Mouse (Mus musculus): ENCODE measurements around the gene Acot2. TPM values are rescaled to one million over a fixed set of nuclear protein-coding genes. Genes with fewer than 3 reads are reported as not detected.
A peak's percentile ranks its signal among the peaks of the same experiment; 100 is the strongest.
"Not testable (repeated sequence)": the region's sequence is repeated elsewhere in the genome, so short reads cannot be mapped to it uniquely, and the experiment has no call there.

Gene Acot2
- polyA plus RNA-seq, 1 experiment: 32.9 TPM

DNA sequence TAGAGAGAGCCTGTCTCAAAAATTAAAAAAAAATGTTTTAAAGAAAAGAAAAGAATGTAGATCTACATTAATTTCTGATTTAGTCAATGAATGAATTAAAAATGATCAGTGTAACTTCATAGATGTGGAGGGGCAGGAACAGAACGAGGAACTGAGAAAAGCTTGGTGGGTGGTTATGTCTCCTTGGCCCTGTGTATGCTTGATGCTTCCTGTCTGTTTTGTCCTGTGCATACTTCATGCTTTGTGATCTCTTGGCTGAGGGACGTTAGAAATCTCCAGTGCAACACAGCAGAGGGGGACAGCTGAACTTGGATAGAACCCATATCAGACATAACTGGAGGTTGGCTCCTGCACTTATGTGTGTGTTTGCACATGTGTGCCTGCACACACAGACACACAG lies 9.6 kb downstream of the Acot2 start:
- H3K36me3 ChIP-seq (ENCODE audit: control insufficient read depth, insufficient read depth, low read length): no peaks in the 10 kb centered on the region
- H3K27ac ChIP-seq (ENCODE audit: insufficient read depth, low read depth, low read length): no peak overlapping the region
- WGBS: 49% methylated on average over 2 of the region's 2 CpGs
- no peaks in the 10 kb centered on the region for H3K27me3 ChIP-seq (replicated peaks; ENCODE audit: control insufficient read depth, insufficient read depth, low read length)
- no peak overlapping the region for H3K4me3 ChIP-seq (ENCODE audit: insufficient read depth, low read depth, low read length)
- H3K4me1 ChIP-seq (ENCODE audit: control insufficient read depth, insufficient read depth, low read length): peaks cover 4% of the 10 kb centered on the region; the same call in 1 of the 2 replicates
- no peak for DNase-seq
- TF ChIP-seq POLR2A (IDR thresholded peaks at IDR 0.05; ENCODE audit: low read depth, low read length): no peak
- TF ChIP-seq CTCF (conservative IDR thresholded peaks at IDR 0.05; ENCODE audit: insufficient read depth, insufficient read length, low read depth, low read length): no peak

DNA sequence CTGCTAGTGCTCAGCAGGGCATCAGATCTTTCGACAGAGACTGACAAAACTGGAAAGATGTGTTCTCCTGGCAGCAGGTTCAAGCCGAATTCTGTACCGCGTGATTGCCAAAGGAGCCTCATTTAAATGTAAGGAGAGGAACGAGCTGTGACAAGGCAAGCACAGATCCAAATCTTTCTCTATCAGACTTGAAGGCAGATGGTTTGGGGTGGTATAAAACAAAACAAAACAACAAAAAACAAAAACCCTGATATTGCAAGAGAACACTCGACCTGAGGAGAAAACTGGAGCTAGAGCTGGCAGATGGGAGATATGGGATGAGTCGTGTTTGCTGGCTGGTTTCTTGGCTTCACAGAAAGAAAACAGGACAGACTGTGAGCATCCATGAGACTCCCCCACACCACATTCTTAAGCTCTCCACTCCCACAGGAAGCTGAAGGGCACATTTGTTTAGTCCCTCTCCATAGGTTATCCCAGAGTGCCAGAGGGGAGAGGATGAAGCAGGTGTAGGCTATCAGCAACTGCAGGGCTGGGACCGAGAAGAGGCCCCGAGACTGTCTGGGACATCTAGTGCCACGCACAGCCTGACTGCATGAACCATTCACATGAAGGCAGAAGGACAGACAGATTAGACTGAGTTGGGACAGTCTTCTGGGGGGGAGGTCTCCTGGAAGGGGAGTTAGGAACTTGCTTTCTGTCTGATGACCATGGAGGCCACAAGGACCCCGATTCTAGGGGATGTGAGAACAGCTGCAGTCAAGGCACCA lies 10.9 kb downstream of the Acot2 start:
- H3K27ac ChIP-seq (ENCODE audit: insufficient read depth, low read depth, low read length): no peak overlapping the region
- WGBS: 36% methylated on average over 11 of the region's 11 CpGs

DNA sequence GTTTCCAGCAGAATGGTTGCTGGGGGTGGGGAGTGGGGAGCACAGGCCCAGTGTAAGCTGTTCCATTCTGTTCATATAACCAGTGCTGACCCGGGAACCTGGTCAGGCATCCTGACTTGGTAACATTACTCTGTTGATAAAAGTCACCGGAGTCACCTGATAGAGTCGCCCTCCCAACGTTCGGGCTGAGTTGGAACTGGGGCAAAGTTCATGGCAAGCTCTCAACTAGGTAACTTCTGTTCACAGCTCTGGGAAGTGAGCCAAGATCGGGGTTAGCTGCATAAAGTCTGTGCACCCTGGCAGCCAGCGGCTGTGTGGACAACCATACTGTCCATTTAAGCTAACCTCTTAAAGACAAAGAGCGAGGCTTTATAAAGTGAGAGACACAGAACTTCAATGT lies 11.6 kb downstream of the Acot2 start:
- H3K4me3 ChIP-seq (ENCODE audit: insufficient read depth, low read depth, low read length); H3K27me3 ChIP-seq (replicated peaks; ENCODE audit: control insufficient read depth, insufficient read depth, low read length); H3K36me3 ChIP-seq (ENCODE audit: control insufficient read depth, insufficient read depth, low read length); H3K27ac ChIP-seq (ENCODE audit: insufficient read depth, low read depth, low read length); H3K4me1 ChIP-seq (ENCODE audit: control insufficient read depth, insufficient read depth, low read length): not testable (repeated sequence)
- WGBS: 19% methylated on average over 8 of the region's 8 CpGs
- DNase-seq: peak; percentile 96

More for the DNA sequence above, 10.9 kb downstream of the Acot2 start:
- Histone ChIP-seq H3K36me3 (ENCODE audit: control insufficient read depth, insufficient read depth, low read length) (no peaks in the 10 kb centered on the region), H3K4me3 (ENCODE audit: insufficient read depth, low read depth, low read length) (no peak overlapping the region), H3K27me3 (replicated peaks; ENCODE audit: control insufficient read depth, insufficient read depth, low read length) (no peaks in the 10 kb centered on the region), H3K4me1 (ENCODE audit: control insufficient read depth, insufficient read depth, low read length) (peaks cover 4% of the 10 kb centered on the region; the same call in 1 of the 2 replicates)
- no peak for DNase-seq
- TF ChIP-seq CTCF (conservative IDR thresholded peaks at IDR 0.05; ENCODE audit: insufficient read depth, insufficient read length, low read depth, low read length) (no peak), POLR2A (IDR thresholded peaks at IDR 0.05; ENCODE audit: low read depth, low read length) (no peak)

DNA sequence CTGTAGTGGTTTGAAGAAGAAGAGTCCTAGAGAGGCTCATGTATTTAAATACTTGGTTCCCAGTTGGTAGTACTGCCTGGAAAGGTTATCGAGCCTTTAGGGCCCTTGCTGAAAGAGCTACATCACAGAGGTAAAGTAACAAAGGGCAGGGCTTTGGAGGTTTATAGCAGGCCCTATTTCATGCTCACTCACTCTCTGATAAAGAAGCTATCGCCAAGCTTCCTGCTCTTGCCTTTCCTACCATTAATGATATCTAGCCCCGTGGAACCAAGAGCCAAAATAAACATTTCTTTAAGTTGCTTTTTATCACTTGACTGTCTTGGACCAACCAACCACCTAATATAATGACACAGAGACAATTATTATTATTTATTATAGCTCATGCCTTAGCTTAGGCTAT lies 12.8 kb downstream of the Acot2 start:
- Histone ChIP-seq H3K27ac (ENCODE audit: insufficient read depth, low read depth, low read length) (no peak overlapping the region), H3K4me3 (ENCODE audit: insufficient read depth, low read depth, low read length) (no peak overlapping the region), H3K36me3 (ENCODE audit: control insufficient read depth, insufficient read depth, low read length) (no peaks in the 10 kb centered on the region), H3K4me1 (ENCODE audit: control insufficient read depth, insufficient read depth, low read length) (peaks cover 4% of the 10 kb centered on the region; the same call in 1 of the 2 replicates), H3K27me3 (replicated peaks; ENCODE audit: control insufficient read depth, insufficient read depth, low read length) (no peaks in the 10 kb centered on the region)
- 30% methylated on average over 3 of the region's 3 CpGs for WGBS
- no peak for TF ChIP-seq CTCF (conservative IDR thresholded peaks at IDR 0.05; ENCODE audit: insufficient read depth, insufficient read length, low read depth, low read length)
- no peak for TF ChIP-seq POLR2A (IDR thresholded peaks at IDR 0.05; ENCODE audit: low read depth, low read length)
- no peak for DNase-seq

DNA sequence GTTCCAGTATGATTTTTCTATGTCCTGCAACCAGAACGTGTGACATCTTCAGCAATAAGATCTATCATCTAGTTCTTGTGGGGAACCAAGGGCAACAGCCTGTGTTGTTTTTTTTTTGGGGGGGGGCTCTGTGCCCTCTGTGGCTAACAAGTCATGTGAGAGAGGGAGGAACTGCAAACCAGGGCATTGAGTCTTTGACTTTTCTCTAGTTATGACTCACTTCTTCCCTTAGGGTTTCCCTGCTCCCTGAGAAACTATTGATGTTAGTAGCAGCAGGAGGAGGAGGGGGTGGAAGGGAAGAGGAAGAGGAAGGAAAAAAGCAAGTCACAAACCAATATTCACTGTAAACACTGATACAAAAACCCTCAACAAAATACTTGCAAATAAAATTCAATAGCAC lies 16.2 kb downstream of the Acot2 start:
- no peak overlapping the region for H3K4me3 ChIP-seq (ENCODE audit: insufficient read depth, low read depth, low read length)
- no peak for TF ChIP-seq POLR2A (IDR thresholded peaks at IDR 0.05; ENCODE audit: low read depth, low read length)
- no peak for TF ChIP-seq CTCF (conservative IDR thresholded peaks at IDR 0.05; ENCODE audit: insufficient read depth, insufficient read length, low read depth, low read length)
- no peaks in the 10 kb centered on the region for H3K27me3 ChIP-seq (replicated peaks; ENCODE audit: control insufficient read depth, insufficient read depth, low read length)
- no peak overlapping the region for H3K27ac ChIP-seq (ENCODE audit: insufficient read depth, low read depth, low read length)
- WGBS: 76% methylated on average over 1 of the region's 1 CpGs
- no peak for DNase-seq
- H3K36me3 ChIP-seq (ENCODE audit: control insufficient read depth, insufficient read depth, low read length): no peaks in the 10 kb centered on the region
- H3K4me1 ChIP-seq (ENCODE audit: control insufficient read depth, insufficient read depth, low read length): peaks cover 7% of the 10 kb centered on the region; the same call in 1 of the 2 replicates

DNA sequence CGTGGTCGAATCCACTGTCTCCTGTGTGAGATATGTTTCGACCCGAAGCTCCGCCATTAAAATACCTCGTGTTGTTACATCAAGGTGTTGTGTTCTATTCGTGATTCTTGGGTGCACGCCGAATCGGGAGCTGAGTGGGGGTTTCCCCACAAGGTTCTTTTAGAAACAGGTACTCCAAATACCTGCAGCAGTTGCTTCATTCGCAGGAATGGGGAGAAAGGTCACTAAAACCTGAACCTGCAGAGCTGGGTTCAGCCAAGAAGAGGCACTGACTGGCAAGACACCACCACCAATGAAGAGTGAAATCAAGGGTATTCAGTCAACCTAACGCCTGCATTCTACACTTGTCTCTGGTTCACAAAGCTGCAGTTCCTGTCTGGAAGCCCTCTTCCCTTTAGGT lies 20.6 kb downstream of the Acot2 start:
- 77% methylated on average over 12 of the region's 12 CpGs for WGBS
- H3K36me3 ChIP-seq (ENCODE audit: control insufficient read depth, insufficient read depth, low read length): no peaks in the 10 kb centered on the region
- no peak overlapping the region for H3K4me3 ChIP-seq (ENCODE audit: insufficient read depth, low read depth, low read length)
- peaks cover 11% of the 10 kb centered on the region; the same call in 1 of the 2 replicates for H3K4me1 ChIP-seq (ENCODE audit: control insufficient read depth, insufficient read depth, low read length)
- H3K27ac ChIP-seq (ENCODE audit: insufficient read depth, low read depth, low read length): no peak overlapping the region
- DNase-seq: peak; percentile 56
- H3K27me3 ChIP-seq (replicated peaks; ENCODE audit: control insufficient read depth, insufficient read depth, low read length): no peaks in the 10 kb centered on the region
- no peak for TF ChIP-seq POLR2A (IDR thresholded peaks at IDR 0.05; ENCODE audit: low read depth, low read length)
- TF ChIP-seq CTCF (conservative IDR thresholded peaks at IDR 0.05; ENCODE audit: insufficient read depth, insufficient read length, low read depth, low read length): no peak

DNA sequence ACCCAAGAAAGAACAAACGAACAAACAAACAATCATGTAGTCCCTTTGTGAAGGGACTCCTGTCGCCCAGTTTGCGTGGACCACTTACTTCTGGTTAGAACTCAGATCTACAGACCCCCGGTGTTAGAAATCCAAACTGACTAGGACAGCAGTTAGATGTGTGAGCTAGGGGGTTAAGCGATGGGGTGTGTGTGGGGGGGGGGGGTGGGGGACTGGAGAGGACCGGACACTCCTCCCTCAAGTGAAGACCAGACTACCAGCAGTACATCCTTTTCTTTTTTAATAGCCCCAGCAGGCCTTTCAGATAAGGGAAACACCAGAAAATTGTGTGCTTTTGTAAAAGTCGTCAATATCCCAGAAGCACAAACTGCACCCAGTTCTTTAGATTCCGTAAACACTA lies 21.1 kb downstream of the Acot2 start:
- no peaks in the 10 kb centered on the region for H3K27me3 ChIP-seq (replicated peaks; ENCODE audit: control insufficient read depth, insufficient read depth, low read length)
- no peak overlapping the region for H3K27ac ChIP-seq (ENCODE audit: insufficient read depth, low read depth, low read length)
- H3K36me3 ChIP-seq (ENCODE audit: control insufficient read depth, insufficient read depth, low read length): no peaks in the 10 kb centered on the region
- TF ChIP-seq POLR2A (IDR thresholded peaks at IDR 0.05; ENCODE audit: low read depth, low read length) (no peak), CTCF (conservative IDR thresholded peaks at IDR 0.05; ENCODE audit: insufficient read depth, insufficient read length, low read depth, low read length) (no peak)
- DNase-seq: no peak
- 59% methylated on average over 8 of the region's 8 CpGs for WGBS
- no peak overlapping the region for H3K4me3 ChIP-seq (ENCODE audit: insufficient read depth, low read depth, low read length)
- peaks cover 11% of the 10 kb centered on the region; the same call in 1 of the 2 replicates for H3K4me1 ChIP-seq (ENCODE audit: control insufficient read depth, insufficient read depth, low read length)
